Mouse (Mus musculus): ENCODE data around the gene Tmem94.
"Not testable (repeated sequence)": the region's sequence is repeated elsewhere in the genome, so short reads cannot be mapped to it uniquely, and the experiment has no call there.

Tmem94 gene

DNA sequence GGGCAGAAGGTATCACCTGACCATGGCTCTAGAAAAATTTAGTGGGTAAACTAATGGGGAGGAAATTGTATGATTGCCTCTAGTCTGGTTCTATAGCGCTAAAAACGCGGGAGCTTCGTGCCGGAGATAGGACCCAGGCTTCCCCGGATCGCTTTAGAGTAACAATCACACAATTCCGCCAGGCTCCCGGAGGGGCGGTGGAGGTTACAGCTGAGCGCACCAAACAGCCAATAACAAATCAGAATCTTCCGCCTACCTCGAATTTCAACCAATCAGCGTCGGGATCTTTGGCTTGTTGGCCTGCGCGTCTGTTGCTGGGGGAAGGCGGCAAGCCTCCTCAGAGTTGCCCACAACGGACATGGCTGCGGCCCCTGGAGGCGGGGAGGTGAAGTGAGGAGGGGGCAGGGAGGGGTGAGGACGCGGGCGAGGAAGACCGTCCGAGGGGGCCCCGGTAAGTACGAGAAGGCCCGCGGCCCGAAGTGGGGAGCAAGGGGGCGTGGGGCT is at the start of gene Tmem94:
TSS of gene Tmem94 (plus strand) at position 331 of the 504 bp plus-strand sequence.
- CTCF ChIA-PET = interaction anchor here (0.5 to 1.0 kb wide), 5 partner anchors 14 to 609 kb away, joined by 3 to 5 read pairs (median 4); partner anchors contain the start of gene Tsen54

- CTCF ChIA-PET = interaction anchor here (1.0 to 1.1 kb wide), 2 partner anchors 26 to 112 kb away, joined by 3 to 5 read pairs; no protein-coding TSS in a partner anchor
Observed at GRCm38 (mm10) chr11:115716410-115717338, 48.6 kb upstream of the Tmem94 start.

- CTCF ChIA-PET = interaction anchor here (1.0 to 1.1 kb wide), 3 partner anchors 28 to 86 kb away, joined by 3 to 5 read pairs (median 4); no protein-coding TSS in a partner anchor
Observed at GRCm38 (mm10) chr11:115717660-115718390, 47.4 kb upstream of the Tmem94 start.

- CTCF ChIA-PET = interaction anchor here (0.7 to 2.0 kb wide), 3 partner anchors 109 to 158 kb away, joined by 3 to 9 read pairs (median 4); no protein-coding TSS in a partner anchor
Observed at GRCm38 (mm10) chr11:115722638-115723037, 42.6 kb upstream of the Tmem94 start.

DNA sequence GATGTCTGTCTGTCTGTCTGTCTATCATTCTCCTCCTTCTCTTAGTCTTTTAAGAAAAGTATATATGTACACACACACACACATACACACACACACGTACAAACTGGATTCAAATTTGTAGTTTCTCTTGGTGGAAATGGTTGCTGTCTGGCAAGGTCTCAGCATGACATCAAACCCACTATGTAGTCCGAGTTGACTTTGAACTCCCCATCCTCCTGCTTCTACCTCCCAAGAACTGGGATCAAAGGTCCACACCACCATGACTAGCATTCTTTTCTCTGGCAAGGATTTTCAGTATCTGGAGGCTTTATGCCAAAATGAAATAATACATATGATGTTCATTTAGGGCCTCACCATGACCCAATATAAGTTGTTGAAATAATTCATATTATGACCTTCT is 42.0 kb upstream of the Tmem94 start:
- CTCF ChIA-PET = interaction anchor here (0.6 to 2.0 kb wide), 4 partner anchors 108 to 199 kb away, joined by 3 to 9 read pairs (median 4); no protein-coding TSS in a partner anchor

DNA sequence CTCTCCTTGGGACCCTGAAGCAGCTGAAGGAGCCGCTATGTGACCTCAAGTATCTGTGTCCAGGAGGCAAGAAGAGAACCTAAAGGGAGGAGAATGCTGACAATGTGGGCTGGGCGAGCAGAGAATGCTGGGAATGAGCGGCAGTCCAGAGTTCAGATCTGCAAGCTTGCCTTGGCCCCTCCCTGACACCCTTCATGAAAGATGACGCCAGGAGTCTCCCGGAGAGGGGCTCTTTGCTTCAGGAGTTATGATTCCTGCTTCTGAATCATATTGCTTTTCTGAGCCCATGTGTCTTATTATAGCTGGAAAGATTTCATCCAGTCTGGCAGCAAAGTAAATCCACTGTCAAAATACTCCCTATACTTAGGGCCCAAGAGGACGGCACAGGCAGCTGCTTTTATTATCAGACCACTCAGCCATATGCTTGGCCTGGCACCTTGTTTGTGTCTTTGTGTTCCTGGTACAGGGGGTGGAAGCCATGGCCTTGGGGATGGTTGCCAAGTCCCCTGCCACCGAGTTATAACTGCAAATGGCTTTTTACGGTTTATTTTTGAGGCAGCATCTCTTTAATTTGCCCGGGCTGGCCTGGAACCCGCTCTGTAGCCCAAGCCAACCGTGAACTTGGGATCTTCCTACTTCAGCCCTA is 31.1 kb upstream of the Tmem94 start:
- CTCF ChIA-PET = interaction anchor here (0.6 kb wide), 2 partner anchors 10 to 16 kb away, joined by 9 to 10 read pairs; no protein-coding TSS in a partner anchor

DNA sequence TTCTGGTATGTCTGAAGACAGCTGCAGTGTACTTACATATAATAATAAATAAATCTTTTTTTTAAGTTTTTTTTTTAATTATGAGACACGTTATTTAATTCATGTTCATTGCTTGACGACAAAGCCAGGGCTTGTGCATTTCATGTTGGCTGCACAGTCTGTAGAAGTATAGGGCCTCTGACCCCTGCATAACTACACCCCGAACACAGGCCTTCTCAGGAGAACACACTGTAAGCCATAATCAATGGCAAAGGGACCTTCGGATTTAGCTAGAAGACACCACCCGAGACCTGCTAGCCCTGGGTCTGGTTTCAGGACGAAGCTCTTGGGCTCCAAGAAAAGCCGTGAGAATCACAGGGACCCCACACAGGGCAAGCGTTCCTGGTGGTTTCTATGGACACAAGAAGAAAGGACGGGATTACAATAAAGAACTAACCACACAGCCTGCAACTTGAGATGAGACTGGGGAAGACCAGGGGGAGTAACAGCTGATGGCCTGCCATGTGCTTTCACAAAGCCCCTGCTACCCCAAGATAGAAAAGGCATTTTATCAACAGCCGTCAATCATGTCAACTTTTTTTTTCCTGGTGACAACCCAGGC is 27.5 kb upstream of the Tmem94 start:
- CTCF ChIA-PET = interaction anchor here (0.6 kb wide), 1 partner anchor 130 kb away, joined by 10 read pairs; no protein-coding TSS in a partner anchor

DNA sequence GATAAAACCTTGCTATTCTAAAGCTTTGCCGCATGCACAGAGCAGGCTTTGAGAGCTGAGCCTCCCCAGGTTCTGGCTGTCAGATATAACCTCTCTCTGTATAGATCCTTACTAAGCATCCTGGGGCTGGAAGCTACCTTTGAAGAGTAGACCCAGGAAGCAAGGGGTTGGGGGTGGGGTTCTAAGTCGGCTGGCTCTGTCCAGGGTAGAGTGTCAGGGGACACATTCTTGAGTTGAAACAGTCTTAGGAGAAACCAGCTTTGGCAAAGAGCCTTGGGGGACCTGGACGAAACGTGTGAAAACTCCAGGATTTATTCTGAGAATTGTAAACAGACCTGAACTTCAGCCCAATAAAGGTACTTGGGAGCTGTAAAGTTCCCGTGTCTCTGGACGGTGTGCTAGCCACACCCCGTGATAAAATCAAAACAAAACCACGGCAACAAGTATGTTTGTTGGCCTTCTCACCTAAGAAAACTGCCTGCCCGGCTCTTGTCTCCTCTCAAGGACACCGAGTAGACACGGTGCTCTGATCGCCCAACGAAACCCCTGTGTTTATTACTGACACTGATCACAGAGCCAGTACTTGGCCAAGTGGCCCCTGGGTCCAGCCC is 26.9 kb upstream of the Tmem94 start:
- CTCF ChIA-PET = no interaction called here

DNA sequence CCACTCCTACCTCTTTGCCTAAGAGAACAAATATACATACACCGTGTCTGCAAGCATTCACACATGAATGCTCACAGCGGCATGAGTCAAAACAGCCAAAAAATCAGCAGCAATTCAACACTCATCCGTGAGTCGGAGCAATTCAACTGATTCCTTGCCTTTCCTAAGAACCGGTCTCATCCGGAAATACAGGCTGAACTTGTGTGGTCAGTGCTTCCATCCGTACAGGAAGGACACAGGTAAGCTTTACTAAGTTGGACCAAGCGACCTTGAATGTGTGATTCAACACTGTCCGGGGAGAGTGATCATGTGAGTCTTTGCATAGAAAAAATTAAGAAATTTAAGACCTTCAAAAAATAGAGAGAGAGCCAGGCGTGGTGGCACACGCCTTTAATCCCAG is 24.2 kb upstream of the Tmem94 start:
- CTCF ChIA-PET = no interaction called here

DNA sequence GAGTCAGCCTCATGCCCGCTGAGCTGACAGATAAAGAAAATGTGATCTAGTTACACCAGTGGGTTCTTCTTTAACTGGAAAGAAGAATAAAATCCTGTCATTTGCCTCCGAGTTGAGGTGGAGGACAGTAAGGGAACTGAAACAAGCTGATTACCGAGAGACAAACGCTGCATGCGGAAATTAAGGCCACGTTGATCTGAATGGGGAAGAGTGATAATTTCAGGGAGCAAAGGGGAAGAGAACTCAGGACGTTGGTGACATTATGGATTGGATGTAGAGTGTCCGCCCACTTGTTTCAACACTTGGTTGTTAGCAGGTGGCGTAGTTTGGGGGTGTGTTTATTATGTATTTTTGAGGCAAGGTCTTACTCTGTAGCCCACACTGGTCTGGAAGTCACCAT is 22.3 kb upstream of the Tmem94 start:
- CTCF ChIA-PET = interaction anchor here (0.5 to 0.6 kb wide), 2 partner anchors 12 to 171 kb away, joined by 3 to 6 read pairs; no protein-coding TSS in a partner anchor

DNA sequence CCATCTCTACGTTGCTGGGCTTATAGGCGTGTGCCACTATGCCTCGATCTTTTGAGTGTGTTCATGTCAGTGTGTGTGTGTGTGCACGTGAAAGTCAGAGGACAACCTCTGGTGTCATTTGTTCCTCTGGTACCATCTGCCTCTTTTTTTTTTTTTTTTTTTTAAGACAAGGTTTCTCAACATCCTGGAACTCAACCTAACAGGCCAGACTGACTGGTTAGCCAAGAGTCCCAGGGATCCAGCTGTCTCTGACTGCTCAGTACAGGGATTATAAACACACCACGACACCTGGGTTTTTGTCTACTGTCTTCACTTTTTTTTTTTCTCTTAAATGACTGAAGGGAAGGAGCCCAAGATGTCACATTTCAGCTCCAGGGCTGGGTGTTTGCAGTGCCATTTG is 20.8 kb upstream of the Tmem94 start:
- CTCF ChIA-PET = interaction anchor here (0.6 to 0.7 kb wide), 3 partner anchors 10 to 1679 kb away, joined by 4 to 10 read pairs (median 7); no protein-coding TSS in a partner anchor

DNA sequence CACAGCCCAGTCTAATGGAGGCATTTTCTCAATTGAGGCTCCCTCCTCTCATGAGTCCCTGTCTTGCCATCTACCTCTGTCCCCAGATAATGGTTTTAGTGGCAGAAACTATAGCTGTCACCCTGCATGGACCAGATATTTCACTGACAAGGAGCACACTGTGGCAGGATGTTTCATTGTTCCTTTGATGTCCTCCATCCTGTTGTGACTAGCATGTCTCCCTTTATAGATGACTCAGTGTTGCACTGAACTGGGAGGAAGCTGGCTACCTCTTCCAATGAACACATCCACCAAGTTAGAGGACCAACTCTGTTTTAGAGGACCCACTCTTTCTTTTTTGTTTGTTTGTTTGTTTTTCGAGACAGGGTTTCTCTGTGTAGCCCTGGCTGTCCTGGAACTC is 19.1 kb upstream of the Tmem94 start:
- CTCF ChIA-PET = no interaction called here

- CTCF ChIA-PET = no interaction called here
Observed at GRCm38 (mm10) chr11:115746762-115747161, 18.5 kb upstream of the Tmem94 start.

DNA sequence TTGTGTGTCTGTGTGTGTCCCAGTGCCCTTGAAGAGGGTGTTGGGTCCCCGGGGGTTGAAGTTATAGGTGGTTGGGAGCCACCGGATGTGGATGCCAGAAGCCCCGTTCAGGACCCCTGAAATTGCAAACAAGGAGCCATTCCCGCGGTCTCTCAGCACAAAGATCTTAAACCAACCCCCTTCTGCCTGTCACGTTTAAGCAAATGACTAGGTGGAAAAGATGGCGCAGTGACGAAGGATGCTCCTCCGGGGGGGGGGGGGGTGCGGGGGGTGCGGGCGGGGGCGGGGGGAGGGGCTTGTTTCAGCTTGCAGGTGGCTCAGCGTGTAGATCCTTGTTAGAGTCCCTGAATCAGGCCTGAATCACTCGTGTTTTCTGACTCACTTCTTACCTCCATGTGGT is 17.9 kb upstream of the Tmem94 start:
- CTCF ChIA-PET = no interaction called here

- CTCF ChIA-PET = no interaction called here
Observed at GRCm38 (mm10) chr11:115749834-115750233, 15.4 kb upstream of the Tmem94 start.

- CTCF ChIA-PET = no interaction called here
Observed at GRCm38 (mm10) chr11:115751725-115752124, 13.5 kb upstream of the Tmem94 start.

DNA sequence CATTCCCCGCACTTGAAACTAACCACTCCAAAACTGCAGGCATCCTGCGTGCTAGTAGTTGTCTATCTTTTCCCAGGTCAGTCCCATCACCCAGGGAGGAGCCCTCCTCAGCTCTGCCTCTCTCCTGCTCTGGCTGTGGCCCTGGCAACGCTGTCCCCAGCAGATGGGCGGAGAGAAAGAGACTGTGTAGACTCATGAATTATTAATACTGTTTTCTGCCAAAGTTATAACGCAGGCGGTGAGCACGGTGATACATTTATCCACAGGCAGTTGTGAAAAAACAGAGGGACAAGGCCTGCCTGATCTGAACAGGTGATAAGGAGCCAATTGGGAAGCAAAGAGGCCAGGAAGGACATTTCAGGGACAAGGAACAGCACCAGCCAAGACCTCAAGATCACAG is 12.6 kb upstream of the Tmem94 start:
- CTCF ChIA-PET = no interaction called here

DNA sequence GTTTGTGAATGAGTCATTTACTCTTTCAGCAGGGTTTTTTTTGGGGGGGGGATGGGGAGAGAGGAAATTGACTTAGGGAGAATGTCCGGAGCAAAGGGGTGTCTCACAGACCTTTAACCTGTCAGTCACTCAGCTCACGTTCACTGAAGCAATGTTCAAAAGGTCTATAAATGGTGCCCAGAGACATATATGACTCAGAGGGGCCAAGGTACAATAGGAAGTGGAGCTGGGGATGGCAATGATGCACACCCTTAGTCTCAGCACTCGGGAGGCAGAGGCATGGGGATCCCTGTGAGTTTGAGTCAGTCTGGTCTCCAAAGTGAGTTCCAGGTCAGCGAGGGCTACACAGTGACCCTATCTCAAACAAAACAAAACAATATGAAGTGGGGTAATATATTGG is 11.7 kb upstream of the Tmem94 start:
- CTCF ChIA-PET = no interaction called here

DNA sequence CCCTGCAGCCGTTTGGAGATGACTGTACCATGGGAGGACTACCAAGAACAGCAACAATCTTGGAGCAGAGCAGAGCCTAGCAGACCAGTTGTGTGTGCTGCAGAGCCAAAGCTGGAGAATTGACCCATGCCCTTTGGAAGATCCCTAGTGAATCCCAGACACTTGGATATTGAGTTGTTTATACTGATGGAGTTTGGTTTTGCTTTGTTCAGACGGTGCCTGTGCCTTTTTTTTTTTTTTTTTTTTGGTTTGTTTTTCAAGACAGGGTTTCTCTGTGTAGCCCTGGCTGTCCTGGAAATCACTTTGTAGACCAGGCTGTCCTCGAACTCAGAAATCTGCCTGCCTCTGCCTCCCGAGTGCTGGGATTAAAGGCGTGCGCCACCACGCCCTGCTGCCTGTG is 3.1 kb upstream of the Tmem94 start:
- CTCF ChIA-PET = not testable (repeated sequence)

- CTCF ChIA-PET = interaction anchor here (0.6 to 1.0 kb wide), 4 partner anchors 20 to 609 kb away, joined by 3 to 5 read pairs (median 4); partner anchors contain the start of gene Tsen54
Observed at GRCm38 (mm10) chr11:115764698-115765097, 535 bp upstream of the Tmem94 start.

Measured in spleen, embryonic (tissue).